Mouse (Mus musculus) erythroblast, embryonic 14.5 days (primary cell): Measurements from ENCODE around the gene Mcf2l.

ENCODE experiments used
- GATA1 ChIP-seq: IDR thresholded peaks from 2 replicates; pipeline ENCODE4 v1.6.1; 2012; ENCODE audit warnings: low read length, inconsistent platforms, mixed read lengths
- TAL1 ChIP-seq: IDR thresholded peaks from 3 replicates; pipeline ENCODE4 v1.6.1; 2012; ENCODE audit warnings: low read length, inconsistent platforms, mixed read lengths

GRCm38 (mm10) chr8:13050550-13050949 lies 176.9 kb downstream of the Mcf2l start:
- TF ChIP-seq GATA1 (no peak), TAL1 (no peak)
